Mouse (Mus musculus): ENCODE data around the gene Lsm6.

DNA sequence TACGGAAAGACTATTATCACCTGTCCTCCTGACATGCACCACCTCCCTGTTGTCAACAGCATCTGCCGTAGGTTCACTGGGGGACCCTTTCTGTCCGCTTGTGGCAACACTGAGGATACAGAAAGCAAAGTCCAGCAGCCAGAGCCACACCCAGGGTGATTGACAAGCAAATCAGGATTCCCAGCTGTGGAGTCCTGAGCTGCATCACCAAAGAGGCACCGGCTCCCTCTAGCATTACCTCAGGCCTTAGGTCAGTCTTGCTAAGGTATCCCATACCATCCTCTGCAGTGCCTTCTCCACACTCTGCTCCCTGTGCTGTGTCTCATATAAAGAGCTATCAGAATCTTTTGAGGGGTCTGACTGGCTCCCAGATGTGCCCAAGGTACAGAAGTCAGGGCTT lies 66.0 kb downstream of the Lsm6 start:
- TF ChIP-seq CTCF (IDR thresholded peaks at IDR 0.05; ENCODE audit: extremely low read depth, insufficient read depth, insufficient read length, insufficient replicate concordance) (no peak), POLR2A (IDR thresholded peaks at IDR 0.05; ENCODE audit: low read depth, low read length) (no peak)

Data from spleen, adult 2 months (tissue).